Mouse (Mus musculus) bone marrow macrophage, adult 2 months (primary cell): ENCODE results near the gene Spata32. TPM values are rescaled to one million over a fixed set of nuclear protein-coding genes. Genes with fewer than 3 reads are reported as not detected.

Source experiments
- H3K27ac ChIP-seq: 2 replicates; pipeline ENCODE4 v1.5.1; 2012; ENCODE audit warnings: low read depth, low read length; ENCODE audit not compliant: insufficient read depth
- H3K4me1 ChIP-seq: 2 replicates; pipeline ENCODE4 v1.6.1; 2012; ENCODE audit warnings: low read length; ENCODE audit not compliant: control insufficient read depth, insufficient read depth
- H3K4me3 ChIP-seq: 2 replicates; pipeline ENCODE4 v1.5.1; 2012; ENCODE audit warnings: mild to moderate bottlenecking, low read length, moderate library complexity; ENCODE audit not compliant: insufficient read depth
- CTCF ChIP-seq: IDR thresholded peaks from 2 replicates; pipeline ENCODE4 v1.5.1; 2012; ENCODE audit warnings: low read depth, mild to moderate bottlenecking, low read length, moderate library complexity
- POLR2A ChIP-seq: IDR thresholded peaks from 2 replicates; pipeline ENCODE4 v1.6.1; 2012; ENCODE audit warnings: mild to moderate bottlenecking, low read depth, low read length, borderline replicate concordance
- polyA plus RNA-seq: library from polyadenylated mRNA; stranded (reverse); fragments of >200 nt; gene quantifications from 2 replicates; pipeline ENCODE4 v1.2.4, GENCODE M21; 2012; ENCODE audit not compliant: missing spikeins, insufficient read depth, insufficient read length

Spata32 gene
- polyA plus RNA-seq, 1 experiment, result not detected

DNA sequence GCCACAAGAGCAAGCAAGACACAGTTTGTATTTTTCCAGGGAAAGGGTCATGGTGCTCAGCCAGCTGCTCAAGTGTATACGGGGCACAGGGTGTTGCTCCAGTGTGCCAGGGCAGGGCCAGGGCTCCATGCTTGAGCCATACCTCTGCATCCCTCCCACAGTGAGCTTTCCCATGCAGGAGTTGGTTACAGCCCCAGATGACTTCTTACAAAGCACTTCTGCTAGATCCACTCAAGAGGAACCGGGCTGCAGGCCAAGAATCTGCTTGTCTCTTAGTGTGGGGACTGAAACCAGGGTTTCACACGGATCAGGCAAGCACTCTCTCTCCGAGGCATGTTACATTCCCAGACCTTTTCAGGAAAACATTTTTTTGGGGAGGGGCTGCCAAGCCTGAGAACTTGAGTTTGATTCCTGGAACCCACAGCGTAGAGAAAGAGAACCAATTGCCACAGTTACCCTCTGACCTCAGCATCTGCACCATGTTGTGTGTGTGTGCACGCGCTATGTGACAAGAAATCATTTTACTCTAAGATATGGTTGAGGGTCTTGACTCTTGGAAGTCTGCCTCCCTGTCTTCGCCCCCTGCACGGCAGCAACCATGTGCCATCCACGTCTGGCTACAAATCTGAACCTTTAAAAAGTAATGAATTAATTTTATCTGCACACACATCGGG is 29.4 kb upstream of the Spata32 start:
- no peak overlapping the region for H3K4me3 ChIP-seq
- peak overlapping the region; percentile 53 for H3K27ac ChIP-seq
- H3K4me1 ChIP-seq, result peaks cover 60% of the 10 kb centered on the region
- no peak for TF ChIP-seq POLR2A
- TF ChIP-seq CTCF, result no peak

GRCm38 (mm10) chr11:103246731-103247290 is 28.6 kb upstream of the Spata32 start:
- no peak overlapping the region for H3K4me3 ChIP-seq
- TF ChIP-seq POLR2A (no peak), CTCF (no peak)
- peaks cover 53% of the 10 kb centered on the region for H3K4me1 ChIP-seq
- H3K27ac ChIP-seq, result peak overlapping the region; percentile 88

DNA sequence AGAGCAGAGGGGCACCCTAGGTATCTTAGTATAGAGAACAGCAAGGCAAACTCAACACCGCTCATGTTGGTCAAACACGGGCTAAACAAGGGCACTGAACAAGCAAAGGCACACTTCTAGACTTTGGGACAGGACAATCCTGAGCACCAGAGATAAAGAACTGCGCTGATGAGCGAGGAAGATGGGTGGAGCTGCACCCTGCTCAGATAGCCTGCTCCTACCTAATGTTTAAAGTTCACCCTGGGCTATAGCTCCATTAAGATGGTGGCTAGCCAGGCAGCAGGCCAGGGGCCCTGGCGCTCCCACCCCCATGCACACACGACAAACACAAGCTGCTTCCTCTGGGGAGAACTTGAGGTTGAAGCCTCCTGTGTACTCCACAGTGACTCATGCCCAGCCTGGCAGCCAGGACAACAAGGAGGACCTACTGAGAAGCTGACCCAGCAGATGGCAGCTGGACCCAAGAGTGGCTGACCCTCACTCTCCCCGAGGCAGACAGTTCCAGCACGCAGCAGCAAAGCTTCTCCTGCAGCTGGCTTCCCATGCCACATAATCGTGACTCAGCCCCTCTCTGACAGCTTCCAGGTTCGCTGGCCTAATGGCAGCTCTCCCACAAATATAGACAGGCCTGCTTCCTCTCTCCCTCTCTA is 28.0 kb upstream of the Spata32 start:
- Histone ChIP-seq H3K4me1 (peaks cover 49% of the 10 kb centered on the region), H3K4me3 (no peak overlapping the region), H3K27ac (peak overlapping the region; percentile 88)
- TF ChIP-seq CTCF, result no peak
- TF ChIP-seq POLR2A, result no peak

DNA sequence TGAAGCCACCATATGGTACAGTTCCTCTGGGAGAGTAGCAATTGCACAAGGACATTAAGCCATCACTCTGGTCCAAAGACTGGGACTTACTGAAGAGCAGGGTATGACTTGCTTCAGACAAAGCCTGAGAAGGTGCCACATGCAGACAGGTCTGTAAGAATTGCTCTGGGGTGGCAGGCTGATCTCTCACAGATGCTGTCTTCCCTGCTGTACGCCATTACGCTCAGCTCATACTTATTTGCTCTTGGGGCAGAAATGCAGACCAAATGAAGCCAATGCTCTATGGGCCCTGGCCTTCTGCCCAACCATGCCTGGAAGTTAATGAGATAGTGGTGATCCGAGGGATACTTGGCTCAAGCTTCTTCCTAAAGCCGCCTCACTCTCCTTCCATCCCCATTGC is 26.6 kb upstream of the Spata32 start:
- Histone ChIP-seq H3K27ac (no peak overlapping the region), H3K4me1 (peaks cover 41% of the 10 kb centered on the region), H3K4me3 (no peak overlapping the region)
- TF ChIP-seq CTCF (no peak), POLR2A (no peak)

DNA sequence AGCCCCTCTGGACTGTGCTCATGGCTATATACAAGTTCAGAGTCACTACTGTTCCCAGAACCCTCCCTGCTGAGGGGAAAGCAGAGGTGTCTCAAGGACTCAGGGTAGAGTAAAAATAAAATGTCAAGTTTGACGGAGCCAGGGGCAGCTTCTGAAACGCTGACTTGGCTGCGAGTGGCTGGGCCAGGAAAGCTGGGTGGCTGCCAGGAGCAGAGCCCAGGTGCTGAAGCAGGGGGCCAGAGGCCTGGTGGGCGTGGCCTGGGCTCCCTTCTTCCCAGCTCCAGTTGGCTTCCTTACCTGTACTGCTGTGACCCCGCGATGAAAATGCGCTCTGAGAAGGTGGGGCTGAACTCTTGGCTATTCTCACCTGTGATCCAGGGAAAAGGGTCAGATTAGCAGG is 22.5 kb upstream of the Spata32 start:
- H3K27ac ChIP-seq, result no peak overlapping the region
- no peak overlapping the region for H3K4me3 ChIP-seq
- TF ChIP-seq POLR2A, result no peak
- no peak for TF ChIP-seq CTCF
- peaks cover 10% of the 10 kb centered on the region for H3K4me1 ChIP-seq

DNA sequence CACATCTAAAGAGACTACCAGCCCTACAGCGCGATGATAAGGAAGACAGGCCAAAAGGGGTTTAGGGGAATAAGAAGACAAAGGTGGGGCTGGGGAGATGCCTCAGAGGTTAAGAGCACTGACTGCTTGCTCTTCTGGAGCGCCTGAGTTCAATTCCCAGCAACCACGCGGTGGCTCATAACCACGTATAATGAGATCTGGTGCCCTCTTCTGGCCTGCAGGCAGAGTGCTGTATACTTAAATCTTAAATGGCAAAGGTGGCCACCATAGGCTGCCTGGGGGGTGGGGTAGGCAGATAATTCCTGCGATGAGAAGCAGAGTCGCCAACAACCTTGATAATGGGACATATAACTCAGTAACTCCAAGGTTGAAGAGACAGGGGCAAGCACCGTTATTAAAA is 19.5 kb upstream of the Spata32 start:
- TF ChIP-seq POLR2A, result no peak
- TF ChIP-seq CTCF, result no peak
- H3K4me1 ChIP-seq, result peaks cover 1% of the 10 kb centered on the region
- no peak overlapping the region for H3K4me3 ChIP-seq
- H3K27ac ChIP-seq, result no peak overlapping the region

- Histone ChIP-seq H3K4me3 (no peak overlapping the region), H3K27ac (no peak overlapping the region), H3K4me1 (peaks cover 4% of the 10 kb centered on the region)
- no peak for TF ChIP-seq CTCF
- no peak for TF ChIP-seq POLR2A
These were observed 18.7 kb upstream of the Spata32 start for GRCm38 (mm10) chr11:103236903-103237302.

DNA sequence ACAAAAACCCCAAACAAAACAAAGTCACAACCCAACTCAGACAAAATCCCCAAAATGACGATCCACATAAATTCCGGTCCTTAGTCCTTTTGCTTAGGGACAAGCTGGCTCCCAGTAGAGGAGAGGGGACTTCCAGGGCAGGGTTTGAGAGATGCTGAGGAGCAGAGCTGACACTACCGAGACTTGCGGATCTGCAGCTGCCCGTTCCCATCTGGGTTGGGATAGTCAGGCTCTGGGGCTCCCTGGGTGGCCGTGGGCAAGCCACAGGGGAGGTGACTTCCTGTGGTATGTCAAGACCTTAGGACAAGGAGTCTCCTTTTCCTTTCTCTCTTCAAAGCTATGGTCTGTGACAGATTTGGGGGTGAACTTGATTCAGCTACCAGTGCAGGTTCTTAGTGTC is 18.2 kb upstream of the Spata32 start:
- H3K4me1 ChIP-seq, result peaks cover 4% of the 10 kb centered on the region
- no peak for TF ChIP-seq POLR2A
- TF ChIP-seq CTCF, result no peak

GRCm38 (mm10) chr11:103235702-103236101 is 17.5 kb upstream of the Spata32 start:
- H3K4me3 ChIP-seq, result no peak overlapping the region
- no peak overlapping the region for H3K27ac ChIP-seq
- no peak for TF ChIP-seq CTCF
- no peak for TF ChIP-seq POLR2A
- H3K4me1 ChIP-seq, result peaks cover 4% of the 10 kb centered on the region

More for the DNA sequence above, 18.2 kb upstream of the Spata32 start:
- Histone ChIP-seq H3K27ac (no peak overlapping the region), H3K4me3 (no peak overlapping the region)

DNA sequence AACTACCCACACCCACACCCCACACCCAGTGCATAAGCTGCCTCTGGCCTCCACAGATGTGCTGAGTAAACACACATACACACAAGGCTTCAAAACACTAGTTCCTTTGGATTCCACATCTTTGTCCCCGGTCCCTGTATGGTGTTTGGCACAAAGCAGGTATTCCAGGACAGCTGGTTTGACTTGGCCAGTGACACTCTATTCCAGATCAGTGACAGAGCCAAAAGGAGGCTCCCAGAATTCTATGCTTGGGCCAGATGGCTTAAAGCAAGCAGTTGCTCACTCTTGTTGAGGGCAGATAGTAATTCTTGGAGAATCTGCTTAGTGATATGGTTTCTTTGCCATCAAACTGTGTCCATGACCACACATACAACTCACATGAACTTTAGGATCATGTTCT is 16.2 kb upstream of the Spata32 start:
- no peak overlapping the region for H3K4me3 ChIP-seq
- H3K4me1 ChIP-seq, result peaks cover 4% of the 10 kb centered on the region
- no peak overlapping the region for H3K27ac ChIP-seq
- TF ChIP-seq POLR2A (no peak), CTCF (no peak)

GRCm38 (mm10) chr11:103232966-103233365 is 14.7 kb upstream of the Spata32 start:
- no peak overlapping the region for H3K4me3 ChIP-seq
- TF ChIP-seq CTCF (peak; percentile 88), POLR2A (no peak)
- no peak overlapping the region for H3K27ac ChIP-seq
- H3K4me1 ChIP-seq, result peaks cover 4% of the 10 kb centered on the region
